Mouse (Mus musculus): ENCODE results near the gene Glt28d2. TPM values are rescaled to one million over a fixed set of nuclear protein-coding genes. Genes with fewer than 3 reads are reported as not detected.

Gene Glt28d2
- polyA plus RNA-seq, 1 experiment from 2014 or later = 0.13 TPM

GRCm38 (mm10) chr3:85842177-85842880 is 45.0 kb downstream of the Glt28d2 start:
- 46% methylated on average over 9 of the region's 9 CpGs for WGBS
- Histone ChIP-seq H3K36me3 (replicated peaks) (no peaks in the 10 kb centered on the region), H3K9ac (no peak overlapping the region), H3K4me2 (no peak overlapping the region), H3K4me3 (no peak overlapping the region), H3K9me3 (no peaks in the 10 kb centered on the region), H3K27ac (no peak overlapping the region), H3K4me1 (peaks cover 6% of the 10 kb centered on the region; the same call in 1 of the 2 replicates), H3K27me3 (replicated peaks) (no peaks in the 10 kb centered on the region)
- ATAC-seq (replicated peaks) = no peak

- Histone ChIP-seq H3K36me3 (replicated peaks) (no peaks in the 10 kb centered on the region), H3K4me2 (no peak overlapping the region), H3K4me3 (no peak overlapping the region), H3K4me1 (peaks cover 6% of the 10 kb centered on the region; the same call in 1 of the 2 replicates), H3K27me3 (replicated peaks) (no peaks in the 10 kb centered on the region), H3K9me3 (no peaks in the 10 kb centered on the region), H3K9ac (no peak overlapping the region), H3K27ac (no peak overlapping the region)
- ATAC-seq (replicated peaks) = no peak
- 26% methylated on average over 2 of the region's 2 CpGs for WGBS
These were observed 45.7 kb downstream of the Glt28d2 start for GRCm38 (mm10) chr3:85841454-85842176.

GRCm38 (mm10) chr3:85833627-85834026 is 53.7 kb downstream of the Glt28d2 start:
- H3K36me3 ChIP-seq (replicated peaks) = no peaks in the 10 kb centered on the region
- no peaks in the 10 kb centered on the region; the same call in 1 of the 2 replicates for H3K4me1 ChIP-seq
- no peak overlapping the region for H3K4me2 ChIP-seq
- H3K4me3 ChIP-seq = no peak overlapping the region
- no peak overlapping the region for H3K27ac ChIP-seq
- 72% methylated on average over 1 of the region's 1 CpGs for WGBS
- no peak overlapping the region for H3K9ac ChIP-seq
- H3K9me3 ChIP-seq = no peaks in the 10 kb centered on the region
- H3K27me3 ChIP-seq (replicated peaks) = no peaks in the 10 kb centered on the region
- ATAC-seq (replicated peaks) = no peak

DNA sequence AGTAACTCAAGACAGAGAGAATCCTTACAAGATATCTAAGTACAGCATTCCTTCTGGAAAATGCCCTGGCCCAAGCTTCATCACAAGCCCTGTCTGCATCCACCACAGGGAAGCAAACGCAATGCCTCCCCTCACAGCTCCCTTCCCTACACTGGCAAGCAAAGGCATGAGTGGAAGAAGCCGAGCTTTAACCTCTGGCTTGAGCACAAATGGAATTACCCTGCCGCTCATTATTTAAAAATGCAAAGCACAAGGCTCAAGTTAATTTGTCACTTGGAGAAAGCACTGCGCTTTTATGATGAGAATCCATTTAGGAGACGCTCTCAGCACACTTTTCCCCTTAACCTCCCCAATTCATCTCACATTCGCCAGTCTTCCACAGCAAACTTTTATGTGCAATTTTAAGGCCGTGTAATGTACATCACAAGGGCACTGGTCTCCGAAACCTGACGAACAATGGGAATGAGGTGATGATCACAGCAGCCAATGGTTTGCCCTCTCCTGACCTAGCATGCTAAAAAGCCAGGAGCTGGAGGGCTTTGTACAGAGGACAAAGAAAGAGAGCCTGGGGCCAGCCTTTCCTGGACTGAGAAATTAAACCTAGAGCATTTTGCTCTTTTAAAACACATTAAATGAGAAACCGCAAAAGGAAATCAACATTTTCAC is 54.7 kb downstream of the Glt28d2 start:
- no peak overlapping the region for H3K9ac ChIP-seq
- H3K27ac ChIP-seq = no peak overlapping the region
- no peaks in the 10 kb centered on the region for H3K36me3 ChIP-seq (replicated peaks)
- 64% methylated on average over 10 of the region's 10 CpGs for WGBS
- H3K4me1 ChIP-seq = no peaks in the 10 kb centered on the region; the same call in 1 of the 2 replicates
- H3K27me3 ChIP-seq (replicated peaks) = no peaks in the 10 kb centered on the region
- H3K4me3 ChIP-seq = no peak overlapping the region
- H3K4me2 ChIP-seq = no peak overlapping the region
- no peak for ATAC-seq (replicated peaks)
- no peaks in the 10 kb centered on the region for H3K9me3 ChIP-seq

- Histone ChIP-seq H3K9me3 (no peaks in the 10 kb centered on the region), H3K27me3 (replicated peaks) (no peaks in the 10 kb centered on the region), H3K27ac (no peak overlapping the region), H3K4me1 (no peaks in the 10 kb centered on the region; the same call in 1 of the 2 replicates), H3K4me2 (no peak overlapping the region), H3K9ac (no peak overlapping the region), H3K4me3 (no peak overlapping the region), H3K36me3 (replicated peaks) (no peaks in the 10 kb centered on the region)
- no peak for ATAC-seq (replicated peaks)
- 88% methylated on average over 1 of the region's 1 CpGs for whole genome bisulfite sequencing
These were observed 55.5 kb downstream of the Glt28d2 start for GRCm38 (mm10) chr3:85831785-85832184.

DNA sequence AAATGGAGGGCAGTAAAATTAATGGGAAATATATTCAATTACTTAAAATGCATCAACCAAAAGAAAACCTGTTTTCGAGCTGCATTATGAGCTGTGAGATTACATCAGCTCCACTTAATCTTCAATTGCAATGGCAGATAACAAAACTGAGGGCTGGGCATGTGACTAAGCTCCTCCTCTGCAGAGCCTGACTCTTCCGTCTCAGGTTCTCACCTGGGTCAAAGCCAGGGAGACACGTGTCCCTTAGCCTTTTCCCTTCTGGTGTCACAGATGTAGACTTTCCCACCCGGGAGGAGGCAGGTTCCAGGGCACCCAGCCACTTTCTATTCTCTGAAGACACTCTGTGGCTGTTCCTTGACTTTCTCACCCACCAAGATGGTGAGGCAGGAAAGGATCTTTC is 58.3 kb downstream of the Glt28d2 start:
- Histone ChIP-seq H3K36me3 (replicated peaks) (no peaks in the 10 kb centered on the region), H3K4me2 (no peak overlapping the region), H3K27ac (no peak overlapping the region), H3K27me3 (replicated peaks) (no peaks in the 10 kb centered on the region), H3K4me1 (no peaks in the 10 kb centered on the region; the same call in 1 of the 2 replicates), H3K4me3 (no peak overlapping the region), H3K9me3 (no peaks in the 10 kb centered on the region), H3K9ac (no peak overlapping the region)
- WGBS = 73% methylated on average over 4 of the region's 4 CpGs
- no peak for ATAC-seq (replicated peaks)

DNA sequence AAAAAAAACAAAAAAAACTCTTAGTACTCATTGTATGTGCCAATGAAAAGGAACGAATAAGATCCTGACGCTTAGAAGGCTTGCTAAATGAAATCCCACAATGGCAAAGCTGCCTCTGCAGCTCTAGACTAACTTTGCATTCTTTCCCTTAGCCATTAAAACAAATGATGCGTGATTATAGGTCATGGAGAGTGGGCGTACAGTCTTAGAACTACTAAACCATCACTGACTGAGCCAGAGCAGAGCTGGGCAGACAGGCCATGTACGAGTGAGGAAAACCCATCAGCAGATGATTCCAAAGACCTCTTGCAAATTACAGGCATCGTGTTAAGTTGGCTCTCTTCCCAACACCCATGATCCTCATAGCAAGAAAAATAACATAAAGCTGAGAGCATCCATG is 59.5 kb downstream of the Glt28d2 start:
- H3K9ac ChIP-seq = no peak overlapping the region
- no peaks in the 10 kb centered on the region for H3K9me3 ChIP-seq
- no peak overlapping the region for H3K4me2 ChIP-seq
- no peaks in the 10 kb centered on the region; the same call in 1 of the 2 replicates for H3K4me1 ChIP-seq
- H3K36me3 ChIP-seq (replicated peaks) = no peaks in the 10 kb centered on the region
- no peak overlapping the region for H3K27ac ChIP-seq
- no peak overlapping the region for H3K4me3 ChIP-seq
- 69% methylated on average over 6 of the region's 6 CpGs for WGBS
- ATAC-seq (replicated peaks) = no peak
- H3K27me3 ChIP-seq (replicated peaks) = no peaks in the 10 kb centered on the region

- Histone ChIP-seq H3K9ac (no peak overlapping the region), H3K9me3 (no peaks in the 10 kb centered on the region), H3K36me3 (replicated peaks) (no peaks in the 10 kb centered on the region), H3K4me3 (no peak overlapping the region), H3K4me2 (no peak overlapping the region), H3K4me1 (no peaks in the 10 kb centered on the region), H3K27me3 (replicated peaks) (no peaks in the 10 kb centered on the region), H3K27ac (no peak overlapping the region)
- no peak for ATAC-seq (replicated peaks)
- 80% methylated on average over 4 of the region's 4 CpGs for WGBS
These were observed 60.0 kb downstream of the Glt28d2 start for GRCm38 (mm10) chr3:85827283-85827682.

- peak overlapping the region; percentile 76 for H3K27ac ChIP-seq
- peak overlapping the region; percentile 37 for H3K4me2 ChIP-seq
- peak overlapping the region; percentile 17; the same call in 1 of the 2 replicates for H3K4me3 ChIP-seq
- H3K36me3 ChIP-seq (replicated peaks) = no peaks in the 10 kb centered on the region
- no peak overlapping the region for H3K9ac ChIP-seq
- no peaks in the 10 kb centered on the region for H3K27me3 ChIP-seq (replicated peaks)
- H3K4me1 ChIP-seq = 0 out of 2 replicates have a peak, but pooled peaks cover 6% of the 10 kb centered on the region
- WGBS = 34% methylated on average over 15 of the region's 15 CpGs
- H3K9me3 ChIP-seq = no peaks in the 10 kb centered on the region
- peak; percentile 86 for ATAC-seq (replicated peaks)
These were observed 66.3 kb downstream of the Glt28d2 start for GRCm38 (mm10) chr3:85820839-85821548.
